ENCODE assay signal across 15 mouse cellular contexts in the genomic region with DNA sequence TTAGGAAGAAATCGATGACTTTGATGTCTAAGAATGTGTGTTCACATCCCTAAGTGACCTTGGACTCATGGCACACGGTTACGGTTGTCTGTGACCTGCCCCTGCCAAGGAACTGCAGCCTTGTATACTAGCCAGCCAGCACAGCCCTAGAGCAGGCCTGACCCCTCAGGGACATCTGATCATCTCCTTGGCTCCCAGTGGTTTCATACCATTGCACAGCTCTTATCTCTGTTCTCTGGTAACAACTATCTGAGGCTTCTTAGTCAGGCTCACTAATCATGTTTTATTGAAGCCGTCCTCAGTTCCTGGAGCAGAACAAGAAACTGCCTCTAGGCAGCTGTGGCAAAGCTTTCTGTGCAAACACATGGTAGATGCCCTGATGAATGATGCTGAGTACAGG.
"Had no signal": no experiment of that assay in that cellular context is flagged by ENCODE, and none has a peak within 500 bp of the region (broad histone marks: within the 10 kb centered on the region; RNA-seq: fewer than 3 reads in every experiment).

No protein-coding gene starts in this region.

- H3K27me3 ChIP-seq: limb, embryonic 15.5 days; liver, embryonic 12.5 days; megakaryocyte, embryonic 14.5 days; midbrain, embryonic 15.5 days; neural tube, embryonic 12.5 days had no signal

- H3K9me3 ChIP-seq: limb, embryonic 15.5 days; liver, embryonic 12.5 days; megakaryocyte, embryonic 14.5 days; midbrain, embryonic 15.5 days; neural tube, embryonic 12.5 days had no signal

- H3K4me3 ChIP-seq: limb, embryonic 15.5 days; liver, embryonic 12.5 days; megakaryocyte, embryonic 14.5 days; midbrain, embryonic 15.5 days; neural tube, embryonic 12.5 days had no signal

- H3K4me2 ChIP-seq: limb, embryonic 15.5 days; liver, embryonic 12.5 days; lung, embryonic 14.5 days; midbrain, embryonic 11.5 days; midbrain, embryonic 15.5 days; neural tube, embryonic 12.5 days had no signal

- H3K36me3 ChIP-seq: limb, embryonic 15.5 days; liver, embryonic 12.5 days; midbrain, embryonic 15.5 days; neural tube, embryonic 12.5 days had no signal

- ATAC-seq: liver, embryonic 12.5 days; midbrain, embryonic 15.5 days had no signal

- H3K4me1 ChIP-seq: limb, embryonic 15.5 days; liver, embryonic 12.5 days; midbrain, embryonic 15.5 days; neural tube, embryonic 12.5 days had no signal

- H3K9ac ChIP-seq: limb, embryonic 15.5 days; liver, embryonic 12.5 days; lung, embryonic 14.5 days; midbrain, embryonic 15.5 days; neural tube, embryonic 12.5 days had no signal

- DNase-seq: kidney, adult 11 months; kidney, postnatal 14 days; layer of hippocampus, adult 9-11 months; layer of hippocampus, postnatal 36 days; lung, embryonic 14.5 days; lung, postnatal 10 days; thymus, adult 18-20 months; thymus, postnatal 14 days had no signal

- H3K27ac ChIP-seq: limb, embryonic 15.5 days; liver, embryonic 12.5 days; macrophage; midbrain, embryonic 15.5 days; neural tube, embryonic 12.5 days had no signal
